Mouse (Mus musculus) liver, embryonic 15.5 days (tissue): Measurements from ENCODE around the gene Meis1. TPM values are rescaled to one million over a fixed set of nuclear protein-coding genes. Genes with fewer than 3 reads are reported as not detected.
A peak's percentile ranks its signal among the peaks of the same experiment; 100 is the strongest.

ENCODE experiments used
- ATAC-seq: fragments of 200-750 bp; cut with Nextera tagmentation; 2 replicates; pipeline ENCODE4 v1.8.0; 2017; ENCODE audit warnings: moderate number of reproducible peaks, mild to moderate bottlenecking, moderate library complexity; ENCODE audit not compliant: insufficient read depth
- H3K27ac ChIP-seq: fragments of 300-500 bp; sonication (generic); replicated peaks from 2 replicates; pipeline ENCODE4 v1.5.1; 2015; ENCODE audit warnings: mild to moderate bottlenecking, inconsistent platforms
- H3K27me3 ChIP-seq: fragments of 300-500 bp; sonication (generic); 2 replicates; pipeline ENCODE4 v1.6.1; 2015; ENCODE audit warnings: mild to moderate bottlenecking, inconsistent platforms
- H3K36me3 ChIP-seq: fragments of 300-500 bp; sonication (generic); replicated peaks from 2 replicates; pipeline ENCODE4 v1.6.1; 2015; ENCODE audit warnings: moderate library complexity, mild to moderate bottlenecking, inconsistent platforms
- H3K4me1 ChIP-seq: fragments of 300-500 bp; sonication (generic); replicated peaks from 2 replicates; pipeline ENCODE4 v1.6.1; 2015; ENCODE audit warnings: inconsistent platforms
- H3K4me2 ChIP-seq: fragments of 300-500 bp; sonication (generic); 2 replicates; pipeline ENCODE4 v1.6.1; 2015; ENCODE audit warnings: moderate library complexity, mild to moderate bottlenecking, inconsistent platforms
- H3K4me3 ChIP-seq: fragments of 300-500 bp; sonication (generic); replicated peaks from 2 replicates; pipeline ENCODE4 v1.5.1; 2015; ENCODE audit warnings: mild to moderate bottlenecking, inconsistent platforms
- H3K9ac ChIP-seq: fragments of 300-500 bp; sonication (generic); 2 replicates; pipeline ENCODE4 v1.6.1; 2015; ENCODE audit warnings: moderate library complexity, mild to moderate bottlenecking, inconsistent platforms
- H3K9me3 ChIP-seq: fragments of 300-500 bp; sonication (generic); replicated peaks from 2 replicates; pipeline ENCODE4 v1.6.1; 2016; ENCODE audit warnings: inconsistent platforms
- WGBS: fragments of 180-500 bp; shearing (Covaris S2); methylation state at CpG from one replicate; pipeline ENCODE4 v1.1.7; 2015; ENCODE audit warnings: mixed read lengths; ENCODE audit not compliant: insufficient replicate concordance; 5-methylcytosine and 5-hydroxymethylcytosine counted together
- polyA plus RNA-seq: library from polyadenylated mRNA; unstranded; fragments of >200 nt; fragmentation: Nextera tagmentation; extraction: Ambion mirVana; gene quantifications from 2 replicates; pipeline ENCODE4 v1.2.1, GENCODE M21; 2015

Gene Meis1
- polyA plus RNA-seq, 1 experiment from 2014 or later: 8.1 TPM

DNA sequence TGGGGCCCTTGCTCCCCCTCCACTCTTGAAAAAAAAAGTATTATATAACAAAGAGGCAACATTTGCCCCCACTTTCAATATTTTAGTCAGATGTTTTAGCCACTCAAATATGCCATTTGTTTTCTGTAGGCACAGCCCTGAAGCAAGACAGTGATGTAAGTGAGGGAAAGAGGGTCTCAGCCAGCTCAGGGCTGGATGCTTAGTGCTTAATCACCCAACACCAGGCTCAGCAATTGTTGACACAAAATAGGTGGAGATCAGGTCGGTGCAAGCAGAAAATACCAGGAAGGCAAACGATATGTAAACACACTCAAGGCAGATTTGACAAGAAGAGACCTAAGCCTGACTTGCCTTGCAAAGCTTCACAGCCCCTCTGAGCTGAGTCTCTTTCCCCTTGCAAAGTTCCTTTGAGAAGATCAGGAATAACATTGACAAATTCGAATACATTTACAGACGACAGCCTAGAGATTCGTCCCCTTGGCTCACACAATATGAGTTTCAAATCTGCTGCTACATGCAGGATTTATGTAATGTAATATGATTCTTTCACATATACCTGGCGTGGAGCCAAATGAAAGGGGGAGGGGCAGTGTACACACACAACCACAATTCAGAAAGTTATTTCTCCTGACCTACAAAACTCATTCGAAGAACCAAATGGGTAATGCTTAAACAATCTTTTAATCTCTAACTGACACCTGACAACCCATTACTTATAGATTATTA is 120.7 kb downstream of the Meis1 start:
- H3K4me3 ChIP-seq: no peak overlapping the region
- peaks cover 12% of the 10 kb centered on the region for H3K4me1 ChIP-seq
- ATAC-seq: no peak
- 19% methylated on average over 7 of the region's 7 CpGs for WGBS
- no peaks in the 10 kb centered on the region for H3K27me3 ChIP-seq
- H3K27ac ChIP-seq: no peak overlapping the region
- no peak overlapping the region for H3K9ac ChIP-seq
- H3K36me3 ChIP-seq: no peaks in the 10 kb centered on the region
- no peak overlapping the region for H3K4me2 ChIP-seq
- no peaks in the 10 kb centered on the region for H3K9me3 ChIP-seq

GRCm38 (mm10) chr11:18897250-18897649 is 121.5 kb downstream of the Meis1 start:
- Histone ChIP-seq H3K27me3 (no peaks in the 10 kb centered on the region), H3K4me1 (peaks cover 12% of the 10 kb centered on the region), H3K9me3 (no peaks in the 10 kb centered on the region), H3K36me3 (no peaks in the 10 kb centered on the region), H3K9ac (no peak overlapping the region), H3K4me2 (no peak overlapping the region), H3K27ac (no peak overlapping the region), H3K4me3 (no peak overlapping the region)
- ATAC-seq: no peak
- 13% methylated on average over 2 of the region's 2 CpGs for WGBS

GRCm38 (mm10) chr11:18892470-18892869 is 126.3 kb downstream of the Meis1 start:
- Histone ChIP-seq H3K4me1 (0 out of 2 replicates have a peak, but pooled peaks cover 2% of the 10 kb centered on the region), H3K4me3 (no peak overlapping the region), H3K27ac (no peak overlapping the region), H3K9ac (no peak overlapping the region), H3K4me2 (no peak overlapping the region), H3K9me3 (no peaks in the 10 kb centered on the region), H3K36me3 (no peaks in the 10 kb centered on the region), H3K27me3 (no peaks in the 10 kb centered on the region)
- 58% methylated on average over 2 of the region's 2 CpGs for WGBS
- no peak for ATAC-seq

GRCm38 (mm10) chr11:18889139-18889538 is 129.6 kb downstream of the Meis1 start:
- no peak for ATAC-seq
- no peak overlapping the region for H3K9ac ChIP-seq
- peaks cover 2% of the 10 kb centered on the region; the same call in 1 of the 2 replicates for H3K4me1 ChIP-seq
- WGBS: 47% methylated on average over 5 of the region's 5 CpGs
- H3K27ac ChIP-seq: no peak overlapping the region
- no peaks in the 10 kb centered on the region for H3K9me3 ChIP-seq
- no peaks in the 10 kb centered on the region for H3K36me3 ChIP-seq
- no peak overlapping the region for H3K4me3 ChIP-seq
- H3K27me3 ChIP-seq: no peaks in the 10 kb centered on the region
- H3K4me2 ChIP-seq: no peak overlapping the region

GRCm38 (mm10) chr11:18888651-18889050 is 130.1 kb downstream of the Meis1 start:
- Histone ChIP-seq H3K36me3 (no peaks in the 10 kb centered on the region), H3K4me2 (no peak overlapping the region), H3K4me3 (no peak overlapping the region), H3K9me3 (no peaks in the 10 kb centered on the region), H3K4me1 (peaks cover 2% of the 10 kb centered on the region; the same call in 1 of the 2 replicates), H3K27ac (no peak overlapping the region), H3K9ac (no peak overlapping the region), H3K27me3 (no peaks in the 10 kb centered on the region)
- no peak for ATAC-seq
- 31% methylated on average over 1 of the region's 1 CpGs for WGBS

DNA sequence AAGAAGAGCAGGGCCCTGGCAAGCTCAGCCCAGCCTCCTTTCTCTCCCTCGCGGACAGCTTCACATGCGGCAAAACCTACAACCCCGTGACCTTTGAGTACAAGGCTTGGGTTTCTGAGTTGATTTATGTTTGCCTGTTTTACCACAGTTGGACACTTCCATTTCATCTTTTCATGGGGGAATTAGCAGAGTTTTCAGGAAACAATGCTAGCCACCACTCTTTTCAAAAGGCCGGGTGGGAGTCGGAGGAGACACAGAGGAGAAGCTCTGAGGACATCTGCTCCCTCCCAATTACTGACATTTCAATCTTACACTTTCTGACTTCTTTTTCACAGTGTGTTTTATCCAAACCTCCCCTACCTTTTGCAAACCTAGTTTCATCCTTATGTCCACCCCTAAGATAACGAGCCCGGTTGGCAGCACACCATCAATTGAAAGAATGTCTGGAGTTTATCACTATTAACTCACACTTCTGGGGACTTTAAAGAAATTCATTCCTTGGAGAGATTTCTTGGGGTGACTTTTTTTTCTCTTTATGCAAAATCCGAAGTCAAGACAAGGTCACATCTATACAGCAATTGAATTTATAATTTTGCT is 133.0 kb downstream of the Meis1 start:
- Histone ChIP-seq H3K27ac (peak overlapping the region; percentile 61), H3K4me2 (peak overlapping the region; percentile 30), H3K27me3 (no peaks in the 10 kb centered on the region), H3K4me1 (peaks cover 2% of the 10 kb centered on the region; the same call in 1 of the 2 replicates), H3K9me3 (no peaks in the 10 kb centered on the region), H3K9ac (no peak overlapping the region), H3K4me3 (no peak overlapping the region), H3K36me3 (no peaks in the 10 kb centered on the region)
- peak; percentile 65 for ATAC-seq
- WGBS: 27% methylated on average over 9 of the region's 9 CpGs

DNA sequence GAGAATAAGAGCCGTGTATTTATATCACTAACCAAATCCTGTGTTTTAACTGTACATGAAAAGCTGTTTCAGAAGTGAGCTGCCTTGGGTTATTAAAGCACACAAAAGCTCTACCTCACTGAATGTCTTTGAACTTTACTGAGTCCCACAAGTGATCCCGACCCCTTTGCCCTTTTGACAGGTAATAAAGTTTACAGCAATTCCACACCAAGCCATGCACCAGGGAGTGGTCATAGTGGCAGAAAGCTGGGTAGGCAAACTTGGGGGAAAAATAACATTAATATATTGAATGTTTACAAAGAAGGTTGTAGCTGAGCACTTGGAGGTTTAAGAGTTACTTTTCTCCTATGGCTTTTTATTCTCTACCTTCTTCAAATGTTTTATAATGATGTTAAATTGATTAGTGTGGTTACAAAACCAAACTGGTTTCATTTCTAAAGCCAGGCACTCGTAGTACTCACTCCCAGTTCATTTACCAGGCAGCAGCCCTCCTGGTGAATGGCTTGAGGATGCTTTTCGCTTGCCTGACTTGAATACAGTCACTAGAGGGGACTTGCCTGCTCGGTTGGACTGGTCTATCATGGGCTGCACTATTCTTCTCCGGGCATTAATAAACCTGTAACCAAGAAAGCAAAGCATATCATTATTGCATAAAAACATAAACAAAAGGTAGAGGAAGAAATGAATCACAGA is 133.6 kb downstream of the Meis1 start:
- no peaks in the 10 kb centered on the region for H3K9me3 ChIP-seq
- no peak overlapping the region for H3K9ac ChIP-seq
- peaks cover 2% of the 10 kb centered on the region; the same call in 1 of the 2 replicates for H3K4me1 ChIP-seq
- H3K27me3 ChIP-seq: no peaks in the 10 kb centered on the region
- H3K27ac ChIP-seq: peak overlapping the region; percentile 61; the same call in 1 of the 2 replicates
- H3K4me2 ChIP-seq: peak overlapping the region; percentile 30
- 46% methylated on average over 6 of the region's 6 CpGs for WGBS
- no peak overlapping the region for H3K4me3 ChIP-seq
- no peak for ATAC-seq
- H3K36me3 ChIP-seq: no peaks in the 10 kb centered on the region

GRCm38 (mm10) chr11:18883987-18884386 is 134.8 kb downstream of the Meis1 start:
- H3K9me3 ChIP-seq: no peaks in the 10 kb centered on the region
- H3K4me2 ChIP-seq: no peak overlapping the region
- no peaks in the 10 kb centered on the region for H3K36me3 ChIP-seq
- no peak for ATAC-seq
- no peak overlapping the region for H3K9ac ChIP-seq
- WGBS: 39% methylated on average over 3 of the region's 3 CpGs
- no peak overlapping the region for H3K4me3 ChIP-seq
- no peaks in the 10 kb centered on the region for H3K27me3 ChIP-seq
- no peak overlapping the region for H3K27ac ChIP-seq
- peaks cover 1% of the 10 kb centered on the region; the same call in 1 of the 2 replicates for H3K4me1 ChIP-seq

GRCm38 (mm10) chr11:18883507-18883881 is 135.3 kb downstream of the Meis1 start:
- 29% methylated on average over 2 of the region's 2 CpGs for WGBS
- Histone ChIP-seq H3K36me3 (no peaks in the 10 kb centered on the region), H3K27ac (no peak overlapping the region), H3K4me1 (no peaks in the 10 kb centered on the region; the same call in 1 of the 2 replicates), H3K4me2 (no peak overlapping the region), H3K27me3 (peaks cover 3% of the 10 kb centered on the region; the same call in 1 of the 2 replicates), H3K9me3 (no peaks in the 10 kb centered on the region), H3K4me3 (no peak overlapping the region), H3K9ac (no peak overlapping the region)
- ATAC-seq: no peak

DNA sequence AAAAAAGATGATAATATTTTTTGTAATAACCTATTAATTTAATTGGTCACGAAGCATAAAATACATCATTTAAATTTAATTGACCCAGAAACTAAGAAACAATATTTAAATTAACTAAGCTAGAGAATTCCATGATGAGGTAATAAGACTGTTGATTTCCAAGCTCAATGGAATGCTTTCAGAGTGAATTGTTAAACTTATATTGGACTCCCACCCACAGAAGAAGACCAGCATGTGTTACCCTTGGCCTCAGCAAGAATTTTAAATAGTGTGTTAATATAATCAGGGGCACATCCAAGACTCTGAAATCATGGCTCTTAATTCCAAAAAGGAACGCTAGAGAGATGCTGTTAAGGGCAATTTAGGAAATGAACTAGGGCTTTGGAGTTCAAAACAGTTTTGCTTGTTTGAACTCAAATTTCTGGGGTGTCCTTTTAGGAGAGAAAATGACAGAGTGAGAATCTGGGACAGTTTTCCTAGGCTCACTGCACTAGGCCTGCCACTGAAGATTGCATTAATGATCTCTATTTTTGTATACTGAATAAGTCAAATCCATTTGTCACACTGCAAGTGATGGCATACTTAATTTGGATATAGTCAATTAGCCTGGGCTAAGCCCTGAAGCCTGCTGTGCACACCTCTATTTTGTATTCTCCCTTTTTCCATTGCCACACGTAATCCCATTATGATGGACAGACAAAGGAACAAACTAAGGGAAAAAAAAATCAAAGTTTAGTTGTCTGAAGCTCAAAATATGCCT is 135.9 kb downstream of the Meis1 start:
- Histone ChIP-seq H3K4me3 (no peak overlapping the region), H3K9ac (no peak overlapping the region), H3K36me3 (no peaks in the 10 kb centered on the region), H3K27me3 (peaks cover 9% of the 10 kb centered on the region), H3K27ac (no peak overlapping the region), H3K4me2 (no peak overlapping the region), H3K9me3 (no peaks in the 10 kb centered on the region), H3K4me1 (no peaks in the 10 kb centered on the region; the same call in 1 of the 2 replicates)
- 55% methylated on average over 3 of the region's 3 CpGs for WGBS
- no peak for ATAC-seq
